Mouse (Mus musculus) ES-E14 (cell line): ENCODE results near the gene Olfr644. TPM values are rescaled to one million over a fixed set of nuclear protein-coding genes. Genes with fewer than 3 reads are reported as not detected.

Experiments used
- DNase-seq: peaks from one replicate; pipeline ENCODE4 v3.0.0-alpha.2; 2013; ENCODE audit warnings: low read depth, low spot score
- H3K27ac ChIP-seq: 2 replicates; pipeline ENCODE4 v1.5.1; 2012; ENCODE audit warnings: low read depth, mild to moderate bottlenecking, low read length, moderate library complexity, mixed read lengths; ENCODE audit not compliant: poor library complexity, insufficient read depth, severe bottlenecking
- H3K36me3 ChIP-seq: 2 replicates; pipeline ENCODE4 v1.6.1; 2012; ENCODE audit warnings: mild to moderate bottlenecking, low read length, moderate library complexity, mixed read lengths; ENCODE audit not compliant: control insufficient read depth, poor library complexity, insufficient read depth, severe bottlenecking
- H3K4me1 ChIP-seq, 2 experiments: fragments of 150-350 bp in 1 of 2; sonication (generic) in 1 of 2; 2 replicates each; pipeline ENCODE4 v1.6.1; 2012; ENCODE audit warnings: low read length in 2 of 2, mild to moderate bottlenecking in 1 of 2, mixed read lengths in 1 of 2; ENCODE audit not compliant: control insufficient read depth in 2 of 2, insufficient read depth in 2 of 2, poor library complexity in 1 of 2
- H3K4me3 ChIP-seq, 2 experiments: fragments of 150-350 bp in 1 of 2; sonication (generic) in 1 of 2; 2 replicates each; pipeline ENCODE4 v1.5.1; 2012; ENCODE audit warnings: low read length in 2 of 2, low read depth in 1 of 2, mild to moderate bottlenecking in 1 of 2, mixed read lengths in 1 of 2; ENCODE audit not compliant: insufficient read depth in 1 of 2, poor library complexity in 1 of 2, severe bottlenecking in 1 of 2
- H3K9ac ChIP-seq: 2 replicates; pipeline ENCODE4 v1.6.1; 2012; ENCODE audit warnings: low read depth, mild to moderate bottlenecking, low read length, mixed read lengths; ENCODE audit not compliant: poor library complexity, insufficient read depth, severe bottlenecking
- H3K9me3 ChIP-seq: fragments of 150-350 bp; sonication (generic); 2 replicates; pipeline ENCODE4 v1.6.1; 2012; ENCODE audit warnings: low read depth, mild to moderate bottlenecking, low read length; ENCODE audit not compliant: control insufficient read depth, insufficient read depth
- CHD2 ChIP-seq: IDR thresholded peaks from 2 replicates; pipeline ENCODE4 v1.6.1; 2014; ENCODE audit warnings: mild to moderate bottlenecking, low read depth, low read length, inconsistent platforms
- HCFC1 ChIP-seq: IDR thresholded peaks from 2 replicates; pipeline ENCODE4 v1.6.1; 2012; ENCODE audit warnings: low read length, inconsistent platforms, borderline replicate concordance; ENCODE audit not compliant: insufficient read depth
- MAFK ChIP-seq: IDR thresholded peaks from 2 replicates; pipeline ENCODE4 v1.6.1; 2014; ENCODE audit warnings: mild to moderate bottlenecking, low read depth, low read length, inconsistent platforms; ENCODE audit not compliant: insufficient read depth
- ZC3H11A ChIP-seq: IDR thresholded peaks from 2 replicates; pipeline ENCODE4 v1.6.1; 2012; ENCODE audit warnings: low read depth, mild to moderate bottlenecking, inconsistent platforms, low read length, borderline replicate concordance
- ZNF384 ChIP-seq: IDR thresholded peaks from 2 replicates; pipeline ENCODE4 v1.6.1; 2012; ENCODE audit warnings: low read depth, low read length, inconsistent platforms
- in situ Hi-C, 2 experiments: fragments of 600-800 bp; cut with MboI; formaldehyde crosslinking; loops; one replicate each; pipeline ENCODE4 v1.15.1; 2025; ENCODE audit warnings: low sequenced_read_pairs in 2 of 2, inconsistent platforms in 1 of 2; ENCODE audit not compliant: unreplicated experiment in 2 of 2
- total RNA-seq: library from RNA; depleted of rRNA; stranded (reverse); fragments of 300-350 nt; gene quantifications from 2 replicates; pipeline ENCODE4 v1.2.3, GENCODE M21; 2012; rRNA removed

Olfr644 gene
- not detected in 2 replicates for total RNA-seq

- no peak for TF ChIP-seq MAFK
- TF ChIP-seq ZNF384, result no peak
- H3K9ac ChIP-seq, result no peak within 1 kb of the TSS
- H3K9me3 ChIP-seq, result no peaks in the 10 kb centered on the region
- no peak within 1 kb of the TSS for H3K4me3 ChIP-seq
- H3K36me3 ChIP-seq, result no peaks in the 10 kb centered on the region
- in situ Hi-C loops, result no loop called here
- H3K4me1 ChIP-seq, result no peaks in the 10 kb centered on the region
- no peak for DNase-seq
- H3K27ac ChIP-seq, result no peak within 1 kb of the TSS
These were observed at the start of gene Olfr644 for GRCm38 (mm10) chr7:104071769-104072168. Gene Olfr644 (minus strand): TSS chr7:104071869.

- no peak for DNase-seq
- Histone ChIP-seq H3K9me3 (no peaks in the 10 kb centered on the region), H3K9ac (no peak within 1 kb of the TSS), H3K27ac (no peak within 1 kb of the TSS), H3K4me1 (no peaks in the 10 kb centered on the region), H3K36me3 (no peaks in the 10 kb centered on the region), H3K4me3 (no peak within 1 kb of the TSS)
- TF ChIP-seq ZC3H11A (no peak), MAFK (no peak), HCFC1 (no peak), CHD2 (no peak), ZNF384 (no peak)
- in situ Hi-C loops, result no loop called here
These were observed 33.0 kb upstream of the Olfr644 start, which contains the start of gene Olfr646 for GRCm38 (mm10) chr7:104104757-104104972. Gene Olfr646 (plus strand): TSS chr7:104104873.

GRCm38 (mm10) chr7:104103913-104104756, 32.5 kb upstream of the Olfr644 start:
- H3K4me3 ChIP-seq, result no peak overlapping the region
- in situ Hi-C loops, result no loop called here
- no peak overlapping the region for H3K27ac ChIP-seq
- H3K36me3 ChIP-seq, result no peaks in the 10 kb centered on the region
- H3K4me1 ChIP-seq, result no peaks in the 10 kb centered on the region
- no peaks in the 10 kb centered on the region for H3K9me3 ChIP-seq
- no peak overlapping the region for H3K9ac ChIP-seq
- TF ChIP-seq MAFK (0 out of 2 replicates have a peak, but pooled peaks have one; percentile 27), HCFC1 (no peak)
- no peak for DNase-seq

- H3K36me3 ChIP-seq, result no peaks in the 10 kb centered on the region
- in situ Hi-C loops, result no loop called here
- H3K9ac ChIP-seq, result no peak within 1 kb of the TSS
- no peaks in the 10 kb centered on the region for H3K9me3 ChIP-seq
- DNase-seq, result no peak
- H3K4me3 ChIP-seq, result no peak within 1 kb of the TSS
- no peaks in the 10 kb centered on the region for H3K4me1 ChIP-seq
- TF ChIP-seq HCFC1, result no peak
- no peak for TF ChIP-seq MAFK
- TF ChIP-seq ZC3H11A, result no peak
- TF ChIP-seq CHD2, result no peak
- TF ChIP-seq ZNF384, result no peak
- no peak within 1 kb of the TSS for H3K27ac ChIP-seq
These were observed 13.7 kb upstream of the Olfr644 start, which contains the start of gene Olfr645 for GRCm38 (mm10) chr7:104085365-104085764. Gene Olfr645 (minus strand): TSS chr7:104085465.

GRCm38 (mm10) chr7:104061345-104061744, 10.3 kb downstream of the Olfr644 start, which contains the start of gene 4930516K23Rik:
Gene 4930516K23Rik (minus strand): TSS chr7:104061445.
- no peak within 1 kb of the TSS for H3K4me3 ChIP-seq
- H3K9me3 ChIP-seq, result no peaks in the 10 kb centered on the region
- H3K4me1 ChIP-seq, result no peaks in the 10 kb centered on the region
- no peak within 1 kb of the TSS for H3K9ac ChIP-seq
- no peak for DNase-seq
- no peaks in the 10 kb centered on the region for H3K36me3 ChIP-seq
- TF ChIP-seq HCFC1 (no peak), MAFK (no peak), CHD2 (no peak), ZNF384 (no peak), ZC3H11A (no peak)
- in situ Hi-C loops, result no loop called here
- no peak within 1 kb of the TSS for H3K27ac ChIP-seq
